Mouse (Mus musculus) common myeloid progenitor, adult 5-6 weeks (primary cell): ENCODE results near the gene Dyrk1a. TPM values are rescaled to one million over a fixed set of nuclear protein-coding genes. Genes with fewer than 3 reads are reported as not detected.

Source experiments
- ATAC-seq: replicated peaks from 2 replicates; pipeline ENCODE4 v1.8.0; 2016; ENCODE audit warnings: low read depth, mild to moderate bottlenecking, moderate TSS enrichment, inconsistent platforms; ENCODE audit not compliant: poor library complexity, severe bottlenecking
- total RNA-seq: library from RNA; stranded (forward); fragments of 200-1000, 187-1606 nt; gene quantifications from 2 replicates; pipeline ENCODE4 v1.2.3, GENCODE M21; 2017

Gene Dyrk1a
- total RNA-seq, 1 experiment from 2014 or later: 77.1 TPM

GRCm38 (mm10) chr16:94625639-94626038 lies 55.8 kb downstream of the Dyrk1a start:
- ATAC-seq: no peak

DNA sequence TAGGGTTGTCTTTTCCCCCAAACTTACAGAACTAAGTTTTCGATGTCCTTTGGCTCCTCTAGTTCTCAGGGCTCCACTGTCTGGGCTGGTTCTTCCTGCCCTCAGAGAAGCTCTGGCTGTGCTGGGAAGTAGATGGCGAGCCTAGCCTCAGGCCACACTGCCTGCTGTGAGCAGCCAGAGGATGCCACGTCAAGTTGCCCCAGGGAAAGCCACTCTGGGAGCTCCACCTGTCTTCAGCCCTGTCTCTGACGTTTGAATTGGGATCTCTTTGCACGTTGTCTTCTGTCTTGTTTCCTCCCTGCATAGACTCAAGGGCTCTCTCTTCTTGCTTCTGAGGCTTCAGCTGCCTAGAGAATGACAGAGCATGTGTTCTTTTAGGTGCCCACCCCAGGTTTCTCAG lies 57.9 kb downstream of the Dyrk1a start:
- ATAC-seq: no peak

- 0 out of 2 replicates have a peak, but pooled peaks have one; percentile 24 for ATAC-seq
These were observed 59.3 kb downstream of the Dyrk1a start for GRCm38 (mm10) chr16:94628976-94629729.

GRCm38 (mm10) chr16:94631984-94632383 lies 62.2 kb downstream of the Dyrk1a start:
- ATAC-seq: peak; percentile 97

DNA sequence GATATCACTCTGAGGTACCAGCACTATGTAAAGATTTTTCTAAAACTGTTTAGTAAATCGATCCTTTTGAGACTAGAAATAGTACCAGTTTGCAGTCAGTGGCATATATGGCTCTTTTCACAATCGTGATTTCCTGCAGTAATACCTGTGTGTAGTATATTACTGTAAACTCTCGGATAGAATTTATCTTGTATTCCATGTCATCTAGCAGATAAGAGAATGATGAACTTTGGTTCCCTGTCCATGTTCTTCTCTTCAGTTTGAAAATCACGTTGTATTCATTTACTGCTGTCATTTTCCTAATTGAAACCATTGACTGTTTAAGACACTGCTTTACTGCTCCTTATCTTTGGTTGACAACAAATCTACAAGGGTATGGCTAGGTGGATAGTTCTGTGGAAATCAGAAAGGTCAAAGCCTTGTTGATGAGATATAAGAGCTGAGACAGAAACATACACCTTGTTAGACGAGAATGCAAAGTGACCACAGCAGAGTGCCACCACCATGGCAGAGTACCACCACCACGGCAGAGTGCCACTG lies 62.7 kb downstream of the Dyrk1a start:
- ATAC-seq: no peak

- ATAC-seq: no peak
These were observed 63.2 kb downstream of the Dyrk1a start for GRCm38 (mm10) chr16:94633012-94633411.

DNA sequence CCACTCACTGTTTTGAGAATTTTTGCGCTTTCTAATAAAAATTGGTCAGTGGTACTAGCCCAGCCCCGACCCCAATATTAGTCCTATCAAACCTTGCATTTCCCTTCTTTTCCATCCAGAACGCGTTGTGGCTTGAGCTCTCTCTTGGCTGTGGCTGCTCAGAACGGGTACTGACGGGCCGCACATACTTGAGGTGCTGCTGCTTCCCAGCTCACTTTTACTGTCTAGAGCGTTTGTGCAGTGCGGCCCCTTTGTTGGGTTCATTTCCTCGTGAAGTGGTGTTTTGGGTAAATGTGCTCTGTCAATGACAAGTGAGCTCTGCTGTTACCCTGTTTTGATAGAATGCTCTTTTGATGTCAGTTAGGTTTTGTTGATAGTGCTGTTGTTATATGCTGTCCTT lies 67.6 kb downstream of the Dyrk1a start:
- peak; percentile 42; the same call in 1 of the 2 replicates for ATAC-seq

DNA sequence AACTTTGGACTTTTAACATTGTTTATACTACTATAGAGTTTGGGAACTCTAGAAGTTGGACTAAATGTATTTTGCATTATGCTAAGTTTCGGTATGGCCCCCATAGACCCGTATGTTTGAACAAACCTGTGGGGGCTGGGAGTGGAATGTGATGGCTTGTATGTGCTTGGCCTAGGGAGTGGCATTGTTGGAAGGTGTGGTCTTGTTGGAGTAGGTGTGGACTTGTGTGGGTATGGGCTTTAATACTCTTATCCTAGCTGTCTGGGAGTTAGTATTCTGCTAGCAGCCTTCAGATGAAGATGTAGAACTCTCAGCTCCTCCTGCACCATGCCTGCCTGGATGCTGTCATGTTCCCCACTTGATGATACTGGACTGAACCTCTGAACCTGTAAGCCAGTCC lies 72.0 kb downstream of the Dyrk1a start:
- ATAC-seq: no peak

- peak; percentile 71 for ATAC-seq
These were observed 77.3 kb downstream of the Dyrk1a start for GRCm38 (mm10) chr16:94647153-94647552.

GRCm38 (mm10) chr16:94647925-94648324 lies 78.1 kb downstream of the Dyrk1a start:
- no peak for ATAC-seq

GRCm38 (mm10) chr16:94649861-94650260 lies 80.1 kb downstream of the Dyrk1a start:
- no peak for ATAC-seq

DNA sequence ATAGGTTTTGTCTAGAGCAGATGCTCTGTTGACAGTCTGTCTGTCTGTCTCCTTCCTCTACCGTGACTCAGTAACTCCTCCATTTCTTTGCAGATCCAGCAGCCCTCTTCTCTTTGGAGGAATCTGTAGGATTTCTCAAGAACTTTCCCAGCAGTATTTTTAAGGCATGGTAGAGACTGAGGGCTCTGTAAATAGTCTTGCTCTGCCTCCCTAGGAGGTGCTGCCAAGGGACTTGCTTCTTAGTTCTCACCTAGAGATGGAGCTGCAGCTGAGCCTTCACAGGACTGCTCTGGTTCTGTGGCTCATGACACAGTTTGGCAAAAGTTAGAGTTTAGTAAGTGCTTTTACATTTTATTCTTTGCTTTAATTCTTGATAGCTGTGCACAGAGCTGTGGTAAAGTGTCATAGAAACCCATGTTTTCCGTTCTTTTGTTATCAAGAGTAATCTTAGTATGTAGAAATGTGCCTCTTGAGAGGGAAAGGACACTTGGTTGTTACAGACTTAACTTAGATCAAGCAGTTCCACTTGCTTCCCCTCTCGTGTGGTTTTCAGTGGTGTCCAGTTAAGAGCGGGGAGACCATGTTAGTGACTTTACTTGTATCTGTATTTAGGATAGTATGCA lies 82.4 kb downstream of the Dyrk1a start:
- 0 out of 2 replicates have a peak, but pooled peaks have one; percentile 15 for ATAC-seq

DNA sequence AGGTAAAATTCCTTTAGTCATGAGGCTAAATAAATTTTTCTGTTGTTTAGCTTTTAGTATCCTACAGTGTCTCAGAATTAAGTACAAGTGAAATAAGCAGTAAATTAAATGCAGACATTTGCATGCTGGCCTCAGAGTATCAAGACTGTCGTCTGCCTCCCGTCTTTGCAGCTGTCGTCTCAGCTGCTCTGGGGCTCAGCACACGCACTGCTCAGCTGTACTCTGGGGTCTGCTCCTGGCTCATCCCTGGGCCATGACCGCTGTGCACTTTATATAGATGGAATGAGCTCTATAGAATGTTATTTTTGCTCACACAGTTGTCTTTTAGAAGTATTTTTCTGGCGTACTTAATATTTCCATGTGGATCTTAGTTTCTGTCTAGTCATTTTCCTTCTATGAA lies 85.3 kb downstream of the Dyrk1a start:
- ATAC-seq: no peak

- no peak for ATAC-seq
These were observed 87.1 kb downstream of the Dyrk1a start for GRCm38 (mm10) chr16:94656891-94657290.

DNA sequence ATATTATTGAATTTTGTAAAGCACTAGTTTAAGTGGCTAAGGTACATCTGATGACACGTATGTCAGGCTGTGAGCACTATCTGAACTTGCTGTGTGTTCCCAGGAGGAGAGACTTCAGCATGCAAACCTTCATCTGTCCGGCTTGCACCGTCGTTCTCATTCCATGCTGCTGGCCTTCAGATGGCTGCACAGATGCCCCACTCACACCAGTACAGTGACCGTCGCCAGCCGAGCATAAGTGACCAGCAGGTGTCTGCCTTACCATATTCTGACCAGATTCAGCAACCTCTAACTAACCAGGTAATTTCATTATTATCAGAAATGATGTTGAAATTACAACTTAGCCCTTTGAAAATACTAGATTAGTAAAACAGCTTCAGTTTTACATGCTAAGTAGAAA lies 89.6 kb downstream of the Dyrk1a start:
- ATAC-seq: no peak

- no peak for ATAC-seq
These were observed 90.4 kb downstream of the Dyrk1a start for GRCm38 (mm10) chr16:94660221-94660620.

DNA sequence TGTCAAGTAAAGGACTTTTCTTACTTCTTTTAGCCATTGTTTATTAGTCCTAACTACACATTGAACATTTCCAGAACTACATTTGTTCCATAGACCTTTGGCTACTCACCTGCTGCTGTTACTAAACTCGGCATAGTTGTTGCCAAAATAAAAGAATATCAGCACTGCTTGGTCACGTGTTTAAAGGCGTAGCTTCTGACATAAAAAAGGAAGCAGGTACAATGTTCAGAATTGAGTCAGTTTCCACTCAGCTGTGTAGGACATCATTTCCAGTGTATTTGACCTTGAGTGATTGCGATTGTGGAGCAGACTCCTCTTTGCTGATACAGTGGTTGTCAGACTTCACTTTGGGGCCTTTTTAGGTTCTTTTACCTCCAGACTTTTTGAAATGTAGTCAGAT lies 97.7 kb downstream of the Dyrk1a start:
- no peak for ATAC-seq

DNA sequence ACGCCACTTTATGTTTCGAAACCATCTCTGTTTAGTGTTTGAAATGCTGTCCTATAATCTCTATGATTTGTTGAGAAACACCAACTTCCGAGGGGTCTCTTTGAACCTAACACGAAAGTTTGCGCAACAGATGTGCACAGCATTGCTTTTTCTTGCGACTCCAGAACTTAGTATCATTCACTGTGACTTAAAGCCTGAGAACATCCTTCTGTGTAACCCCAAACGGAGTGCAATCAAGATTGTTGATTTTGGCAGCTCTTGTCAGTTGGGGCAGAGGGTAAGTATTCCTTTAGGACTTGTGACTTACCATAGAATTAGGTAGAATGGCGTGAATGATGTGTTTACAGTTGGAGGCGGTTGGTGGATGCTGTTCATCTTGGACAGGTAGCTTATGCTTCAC lies 101.5 kb downstream of the Dyrk1a start:
- ATAC-seq: no peak

- ATAC-seq: no peak
These were observed 111.1 kb downstream of the Dyrk1a start for GRCm38 (mm10) chr16:94680924-94681323.

- ATAC-seq: no peak
These were observed 112.0 kb downstream of the Dyrk1a start for GRCm38 (mm10) chr16:94681760-94682159.

DNA sequence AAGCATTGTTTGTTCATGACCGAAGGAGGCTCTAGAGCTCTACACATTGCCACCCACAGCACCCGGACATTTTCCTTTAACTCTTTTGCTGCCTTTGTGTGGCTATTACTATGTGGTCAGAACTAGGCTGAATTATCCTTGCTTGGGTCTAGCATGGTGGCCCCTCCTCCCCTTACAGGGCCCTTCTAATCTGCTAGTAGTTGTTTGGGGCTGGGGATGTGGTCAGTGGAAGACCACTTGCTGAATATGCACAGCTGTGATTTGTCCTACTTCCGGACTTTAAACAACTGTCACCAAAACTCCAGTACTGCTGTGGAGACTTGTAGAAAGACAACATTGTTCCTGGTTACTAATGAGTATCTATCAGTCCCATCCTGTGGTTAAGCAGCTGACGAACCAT lies 114.2 kb downstream of the Dyrk1a start:
- no peak for ATAC-seq
